Mouse (Mus musculus) midbrain, embryonic 14.5 days (tissue): ENCODE data around the gene Retreg1. TPM values are rescaled to one million over a fixed set of nuclear protein-coding genes. Genes with fewer than 3 reads are reported as not detected.

Experiments used
- ATAC-seq: fragments of 200-750 bp; cut with Nextera tagmentation; 2 replicates; pipeline ENCODE4 v1.8.0; 2017; ENCODE audit warnings: moderate number of reproducible peaks, moderate library complexity; ENCODE audit not compliant: low FRiP score, low TSS enrichment
- DNase-seq: peaks from one replicate; pipeline ENCODE4 v3.0.0-alpha.2; 2015
- H3K27ac ChIP-seq: fragments of 300-500 bp; sonication (generic); replicated peaks from 2 replicates; pipeline ENCODE4 v1.5.1; 2014; ENCODE audit warnings: mild to moderate bottlenecking, low read depth, low read length, moderate library complexity
- H3K27me3 ChIP-seq: fragments of 300-500 bp; sonication (generic); 2 replicates; pipeline ENCODE4 v1.6.1; 2014; ENCODE audit warnings: low read length, control low read depth, mixed read lengths; ENCODE audit not compliant: control insufficient read depth, insufficient read depth
- H3K36me3 ChIP-seq: fragments of 300-500 bp; sonication (generic); 2 replicates; pipeline ENCODE4 v1.6.1; 2014; ENCODE audit warnings: low read length, control low read depth; ENCODE audit not compliant: control insufficient read depth, insufficient read depth
- H3K4me1 ChIP-seq: fragments of 300-500 bp; sonication (generic); 2 replicates; pipeline ENCODE4 v1.6.1; 2014; ENCODE audit warnings: mild to moderate bottlenecking, antibody characterized with exemption, low read length, control low read depth; ENCODE audit not compliant: control insufficient read depth, insufficient read depth
- H3K4me2 ChIP-seq: fragments of 300-500 bp; sonication (generic); 2 replicates; pipeline ENCODE4 v1.6.1; 2014; ENCODE audit warnings: mild to moderate bottlenecking, low read length, moderate library complexity
- H3K4me3 ChIP-seq: fragments of 300-500 bp; sonication (generic); replicated peaks from 2 replicates; pipeline ENCODE4 v1.5.1; 2014; ENCODE audit warnings: low read depth, low read length
- H3K9ac ChIP-seq: fragments of 300-500 bp; sonication (generic); replicated peaks from 2 replicates; pipeline ENCODE4 v1.6.1; 2014; ENCODE audit warnings: mild to moderate bottlenecking, low read length, moderate library complexity
- H3K9me3 ChIP-seq: fragments of 300-500 bp; sonication (generic); 2 replicates; pipeline ENCODE4 v1.6.1; 2016; ENCODE audit warnings: low read length, control low read depth, mixed read lengths; ENCODE audit not compliant: control insufficient read depth
- WGBS: fragments of 180-500 bp; shearing (Covaris S2); extraction: QIAGEN DNeasy Blood & Tissue Kit; methylation state at CpG from one replicate; pipeline ENCODE4 v1.1.7; 2014; 5-methylcytosine and 5-hydroxymethylcytosine counted together
- microRNA-seq: library from miRNA; unstranded; fragments of <30 nt; microRNA quantifications from one replicate; pipeline ENCODE4, GENCODE M21; 2016
- polyA plus RNA-seq: library from polyadenylated mRNA; unstranded; fragments of >200 nt; fragmentation: Nextera tagmentation; extraction: Ambion mirVana; gene quantifications from 2 replicates; pipeline ENCODE4 v1.2.1, GENCODE M21; 2014

Retreg1 gene
- polyA plus RNA-seq, 1 experiment from 2014 or later, result 13.6 TPM

DNA sequence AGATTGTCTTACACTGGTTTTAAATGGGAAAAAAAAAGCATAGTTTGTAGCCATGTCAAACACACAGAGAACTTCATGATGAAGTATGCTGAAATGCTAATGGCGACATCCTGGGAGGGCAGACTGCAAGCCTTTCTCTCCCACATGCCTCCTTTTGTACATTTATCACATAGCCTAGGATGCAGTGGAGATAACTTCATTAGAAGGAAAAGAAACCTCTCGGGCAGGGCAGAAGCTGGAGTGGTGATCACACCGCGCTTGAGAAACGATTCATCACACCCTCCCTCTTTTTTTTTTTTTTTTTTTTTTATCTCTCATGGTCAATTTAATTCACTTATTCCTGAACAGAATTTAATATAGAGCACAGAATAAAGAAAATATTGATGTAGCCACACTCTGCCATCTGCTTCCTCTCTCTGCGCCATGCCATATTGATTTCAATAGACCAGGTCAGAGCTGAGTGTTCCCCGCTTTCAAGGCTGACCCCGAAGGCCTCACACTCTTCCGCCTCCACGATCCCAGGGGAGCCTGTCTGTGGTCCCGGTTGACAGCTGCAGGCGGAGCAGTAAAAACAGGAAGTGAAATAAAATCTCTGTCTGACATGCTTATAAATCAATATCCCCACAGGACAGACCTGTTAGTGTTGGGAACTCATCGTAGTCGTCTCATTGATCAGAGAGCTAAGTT lies 173.1 kb downstream of the Retreg1 start:
- H3K4me1 ChIP-seq, result peaks cover 4% of the 10 kb centered on the region; the same call in 1 of the 2 replicates
- H3K36me3 ChIP-seq, result no peaks in the 10 kb centered on the region
- H3K9ac ChIP-seq, result no peak overlapping the region
- H3K27me3 ChIP-seq, result no peaks in the 10 kb centered on the region
- no peak overlapping the region for H3K4me3 ChIP-seq
- H3K9me3 ChIP-seq, result no peaks in the 10 kb centered on the region
- no peak overlapping the region for H3K27ac ChIP-seq
- 0 out of 2 replicates have a peak overlapping the region, but pooled peaks have one; percentile 15 for H3K4me2 ChIP-seq
- WGBS, result 58% methylated on average over 14 of the region's 14 CpGs
- DNase-seq, result peak; percentile 34
- ATAC-seq, result no peak

DNA sequence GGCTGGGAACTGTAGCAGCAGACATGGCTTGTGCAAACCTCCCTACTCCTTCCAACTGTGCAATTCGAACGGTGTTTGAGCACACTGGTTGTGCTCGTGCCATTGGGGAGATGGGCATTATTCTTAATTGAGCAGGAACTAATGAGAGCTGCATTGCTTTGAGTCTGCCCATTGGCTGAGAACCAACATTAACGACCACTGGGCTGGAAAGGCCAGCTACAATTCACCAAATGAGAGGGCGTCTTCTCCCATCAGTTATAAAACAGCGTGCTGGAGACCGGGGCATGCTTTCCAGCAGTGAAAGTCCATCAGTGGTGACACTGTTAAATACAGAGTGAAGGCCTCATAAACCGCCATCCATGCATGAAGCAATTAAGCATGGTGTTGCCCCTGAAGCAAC lies 178.7 kb downstream of the Retreg1 start:
- no peak overlapping the region for H3K4me2 ChIP-seq
- 63% methylated on average over 8 of the region's 8 CpGs for WGBS
- DNase-seq (no peak), ATAC-seq (no peak)
- no peak overlapping the region for H3K27ac ChIP-seq
- H3K9me3 ChIP-seq, result no peaks in the 10 kb centered on the region
- no peak overlapping the region for H3K4me3 ChIP-seq
- H3K4me1 ChIP-seq, result no peaks in the 10 kb centered on the region
- no peaks in the 10 kb centered on the region for H3K27me3 ChIP-seq
- no peaks in the 10 kb centered on the region for H3K36me3 ChIP-seq
- H3K9ac ChIP-seq, result no peak overlapping the region

DNA sequence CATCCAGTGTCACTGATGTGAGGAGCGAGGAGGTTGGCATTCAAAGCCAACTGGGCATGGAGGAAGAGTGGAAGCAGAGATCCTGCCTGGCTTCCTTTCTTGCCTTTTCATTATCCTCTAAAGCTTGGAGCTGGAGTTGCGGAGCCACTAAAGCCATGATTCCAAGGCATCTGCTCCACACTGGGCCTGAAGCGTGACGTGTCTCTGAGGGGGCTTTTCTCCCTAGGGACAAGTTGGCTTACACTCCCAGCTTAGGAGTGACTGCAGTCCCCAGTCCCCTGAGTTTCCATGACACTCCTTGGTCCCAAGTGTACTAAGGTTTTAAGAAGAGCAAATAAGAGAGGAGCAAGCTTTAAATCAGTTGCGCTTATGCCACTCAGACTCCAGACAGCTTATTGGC lies 179.7 kb downstream of the Retreg1 start:
- Histone ChIP-seq H3K27ac (no peak overlapping the region), H3K36me3 (no peaks in the 10 kb centered on the region), H3K9ac (no peak overlapping the region), H3K9me3 (no peaks in the 10 kb centered on the region), H3K4me3 (no peak overlapping the region), H3K4me2 (no peak overlapping the region), H3K4me1 (no peaks in the 10 kb centered on the region), H3K27me3 (no peaks in the 10 kb centered on the region)
- DNase-seq (no peak), ATAC-seq (no peak)
- 77% methylated on average over 5 of the region's 5 CpGs for WGBS

Small RNA genes lying within 50 kb of the gene (microRNA-seq; reads per million reads assigned to microRNA genes)
- gene Mir7212, result not detected

Other genes with a start within 250 kb of the Retreg1 start
- gene Myo10, start 220.7 kb upstream of the Retreg1 start, polyA plus RNA-seq, result 24.5 and 33.6 TPM in 2 replicates
- 30.2 and 37.0 TPM in 2 replicates for gene Zfp622, start 141.2 kb downstream of the Retreg1 start, polyA plus RNA-seq